Mouse (Mus musculus): ENCODE data around the gene Shroom3. TPM values are rescaled to one million over a fixed set of nuclear protein-coding genes. Genes with fewer than 3 reads are reported as not detected.

Shroom3 gene
- polyA plus RNA-seq, 1 experiment from 2014 or later: 6.2 TPM

DNA sequence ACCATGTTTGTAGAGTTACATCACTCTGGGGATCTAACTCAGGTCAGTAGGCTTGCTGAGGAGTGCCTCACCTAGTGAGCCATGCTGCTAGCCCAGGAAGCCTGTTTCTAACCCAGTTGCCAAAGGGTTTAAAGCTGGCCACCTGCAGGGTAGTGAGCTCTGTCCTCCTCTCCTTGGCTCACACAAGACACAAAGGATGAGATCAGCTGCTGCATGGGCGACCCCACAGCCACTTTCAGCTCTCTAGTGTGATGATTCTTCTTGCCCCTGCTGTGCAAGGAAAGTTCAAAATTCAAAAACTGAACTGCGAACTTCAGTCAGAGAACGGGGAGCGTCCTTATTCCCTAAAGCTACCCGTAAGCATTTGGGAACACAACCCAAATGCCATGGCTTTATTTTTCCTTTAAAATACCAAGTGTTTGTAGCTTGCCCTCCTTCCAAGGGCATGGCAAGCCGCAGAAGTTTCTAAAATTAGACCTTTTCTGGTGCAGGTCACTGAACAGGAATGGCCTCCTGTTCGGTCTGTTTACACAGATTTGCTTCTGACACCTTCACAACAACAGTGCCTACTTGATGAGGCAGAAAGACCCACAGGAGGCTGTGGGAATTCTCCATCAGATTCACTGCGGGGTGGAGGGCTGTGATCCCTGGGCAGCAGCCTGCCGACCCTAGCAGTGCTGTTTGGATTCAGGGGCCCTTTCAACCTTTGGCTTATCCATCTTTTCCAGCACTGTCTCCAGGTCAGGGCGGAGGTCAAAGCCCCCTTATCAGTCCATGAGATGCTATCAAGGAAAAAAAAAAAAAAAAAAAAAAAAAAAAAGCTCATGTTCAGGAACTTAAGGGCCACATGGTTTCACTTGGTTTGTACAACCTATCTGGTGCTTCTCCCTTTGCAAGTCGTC, 113.1 kb downstream of the Shroom3 start:
- no peaks in the 10 kb centered on the region for H3K36me3 ChIP-seq
- no peak overlapping the region for H3K4me2 ChIP-seq (replicated peaks)
- no peak for ATAC-seq (ENCODE audit: low FRiP score, low read depth)
- no peaks in the 10 kb centered on the region for H3K4me1 ChIP-seq
- no peak overlapping the region for H3K27ac ChIP-seq
- H3K27me3 ChIP-seq (replicated peaks): no peaks in the 10 kb centered on the region
- H3K4me3 ChIP-seq: no peak overlapping the region
- WGBS: 38% methylated on average over 11 of the region's 11 CpGs
- no peak overlapping the region for H3K9ac ChIP-seq
- no peaks in the 10 kb centered on the region; the same call in 1 of the 2 replicates for H3K9me3 ChIP-seq

GRCm38 (mm10) chr5:92797981-92798380, 114.7 kb downstream of the Shroom3 start:
- no peak for ATAC-seq (ENCODE audit: low FRiP score, low read depth)
- H3K4me1 ChIP-seq: no peaks in the 10 kb centered on the region
- H3K27me3 ChIP-seq (replicated peaks): no peaks in the 10 kb centered on the region
- WGBS: 77% methylated on average over 3 of the region's 3 CpGs
- H3K4me3 ChIP-seq: no peak overlapping the region
- H3K27ac ChIP-seq: no peak overlapping the region
- H3K9ac ChIP-seq: no peak overlapping the region
- no peaks in the 10 kb centered on the region for H3K36me3 ChIP-seq
- no peak overlapping the region for H3K4me2 ChIP-seq (replicated peaks)
- no peaks in the 10 kb centered on the region; the same call in 1 of the 2 replicates for H3K9me3 ChIP-seq

GRCm38 (mm10) chr5:92804379-92804778, 121.1 kb downstream of the Shroom3 start:
- Histone ChIP-seq H3K27me3 (replicated peaks) (no peaks in the 10 kb centered on the region; the same call in 1 of the 2 replicates), H3K4me2 (replicated peaks) (no peak overlapping the region), H3K27ac (no peak overlapping the region), H3K36me3 (no peaks in the 10 kb centered on the region), H3K9ac (no peak overlapping the region), H3K4me1 (peaks cover 21% of the 10 kb centered on the region; the same call in 1 of the 2 replicates), H3K9me3 (no peaks in the 10 kb centered on the region), H3K4me3 (no peak overlapping the region)
- 29% methylated on average over 7 of the region's 7 CpGs for WGBS
- ATAC-seq (ENCODE audit: low FRiP score, low read depth): no peak

GRCm38 (mm10) chr5:92808503-92809415, 125.5 kb downstream of the Shroom3 start:
- WGBS: 3% methylated on average over 28 of the region's 28 CpGs
- Histone ChIP-seq H3K4me3 (peak overlapping the region; percentile 33), H3K9me3 (no peaks in the 10 kb centered on the region), H3K36me3 (no peaks in the 10 kb centered on the region), H3K4me2 (replicated peaks) (peak overlapping the region; percentile 67), H3K9ac (peak overlapping the region; percentile 33; the same call in 1 of the 2 replicates), H3K27me3 (replicated peaks) (no peaks in the 10 kb centered on the region; the same call in 1 of the 2 replicates), H3K27ac (no peak overlapping the region; the same call in 1 of the 2 replicates), H3K4me1 (peaks cover 42% of the 10 kb centered on the region)
- peak; percentile 69 for ATAC-seq (ENCODE audit: low FRiP score, low read depth)

- no peak overlapping the region; the same call in 1 of the 2 replicates for H3K27ac ChIP-seq
- no peaks in the 10 kb centered on the region for H3K36me3 ChIP-seq
- peak overlapping the region; percentile 67 for H3K4me2 ChIP-seq (replicated peaks)
- peaks cover 36% of the 10 kb centered on the region for H3K4me1 ChIP-seq
- no peaks in the 10 kb centered on the region for H3K9me3 ChIP-seq
- no peak for ATAC-seq (ENCODE audit: low FRiP score, low read depth)
- peak overlapping the region; percentile 33; the same call in 1 of the 2 replicates for H3K9ac ChIP-seq
- no peaks in the 10 kb centered on the region; the same call in 1 of the 2 replicates for H3K27me3 ChIP-seq (replicated peaks)
- H3K4me3 ChIP-seq: peak overlapping the region; percentile 33
- 18% methylated on average over 13 of the region's 13 CpGs for WGBS
Measured at GRCm38 (mm10) chr5:92809416-92809750, 126.1 kb downstream of the Shroom3 start.

DNA sequence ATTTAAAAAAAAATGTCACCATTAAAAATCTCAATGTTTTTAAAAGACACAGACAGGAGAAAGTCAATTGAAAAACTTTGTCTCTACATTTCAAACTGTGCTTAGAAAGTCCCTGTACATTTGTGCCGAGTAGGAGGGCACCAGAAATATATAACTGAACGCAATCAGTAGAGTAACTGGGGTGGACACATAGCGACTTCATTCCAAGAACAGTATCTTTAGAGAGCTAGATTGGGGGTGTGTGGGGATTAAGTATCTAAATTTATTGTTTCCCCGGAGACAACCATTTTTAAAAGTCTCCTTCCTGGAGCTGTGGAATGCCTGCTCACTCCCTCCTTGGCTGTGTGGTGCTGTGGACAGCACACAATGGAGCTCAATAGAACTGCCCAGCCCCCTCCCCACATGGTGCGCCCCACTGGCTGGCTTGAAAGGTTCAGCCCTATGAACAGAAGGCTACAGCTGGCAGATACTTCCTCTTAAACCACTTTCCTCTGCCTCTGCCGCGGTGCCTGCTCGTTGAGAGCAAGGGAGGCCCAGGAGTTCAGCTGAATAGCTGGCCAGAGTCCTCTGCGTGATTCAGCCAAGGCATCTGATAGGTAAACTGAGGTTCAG, 127.8 kb downstream of the Shroom3 start:
- ATAC-seq (ENCODE audit: low FRiP score, low read depth): peak; percentile 60

GRCm38 (mm10) chr5:92811761-92812160, 128.5 kb downstream of the Shroom3 start:
- H3K4me1 ChIP-seq: peaks cover 35% of the 10 kb centered on the region
- no peaks in the 10 kb centered on the region for H3K9me3 ChIP-seq
- no peak for ATAC-seq (ENCODE audit: low FRiP score, low read depth)
- no peaks in the 10 kb centered on the region; the same call in 1 of the 2 replicates for H3K27me3 ChIP-seq (replicated peaks)
- H3K9ac ChIP-seq: no peak overlapping the region
- no peak overlapping the region for H3K27ac ChIP-seq
- 34% methylated on average over 7 of the region's 7 CpGs for WGBS
- no peaks in the 10 kb centered on the region for H3K36me3 ChIP-seq
- H3K4me2 ChIP-seq (replicated peaks): 0 out of 2 replicates have a peak overlapping the region, but pooled peaks have one; percentile 31
- H3K4me3 ChIP-seq: no peak overlapping the region

More for the DNA sequence above, 127.8 kb downstream of the Shroom3 start:
- H3K4me2 ChIP-seq (replicated peaks): peak overlapping the region; percentile 31
- H3K9me3 ChIP-seq: no peaks in the 10 kb centered on the region
- H3K27me3 ChIP-seq (replicated peaks): no peaks in the 10 kb centered on the region; the same call in 1 of the 2 replicates
- H3K4me3 ChIP-seq: no peak overlapping the region
- 9% methylated on average over 9 of the region's 9 CpGs for WGBS
- H3K27ac ChIP-seq: no peak overlapping the region
- no peaks in the 10 kb centered on the region for H3K36me3 ChIP-seq
- no peak overlapping the region for H3K9ac ChIP-seq
- H3K4me1 ChIP-seq: peaks cover 35% of the 10 kb centered on the region

DNA sequence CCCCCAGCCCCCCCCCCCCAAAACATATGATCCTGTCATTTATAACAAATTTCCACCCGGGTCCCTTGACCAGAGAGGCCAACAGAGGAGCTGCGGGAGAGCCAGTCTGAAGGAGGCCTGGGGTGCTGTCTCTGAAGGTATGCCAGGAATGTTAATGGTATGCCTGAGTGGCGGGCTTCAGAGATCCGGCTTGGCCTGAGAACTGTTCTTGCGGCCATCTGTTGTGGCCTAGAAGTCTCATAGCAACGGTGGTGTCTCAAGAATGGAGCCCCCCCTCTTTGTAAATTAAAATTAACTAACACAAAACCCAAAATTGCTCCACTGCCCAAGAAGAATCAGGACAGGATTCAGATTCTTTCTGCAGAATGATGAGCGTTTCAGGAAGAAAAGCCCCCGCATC, 129.7 kb downstream of the Shroom3 start:
- no peaks in the 10 kb centered on the region; the same call in 1 of the 2 replicates for H3K27me3 ChIP-seq (replicated peaks)
- ATAC-seq (ENCODE audit: low FRiP score, low read depth): no peak
- no peak overlapping the region for H3K4me3 ChIP-seq
- H3K36me3 ChIP-seq: no peaks in the 10 kb centered on the region
- no peak overlapping the region for H3K9ac ChIP-seq
- peaks cover 35% of the 10 kb centered on the region for H3K4me1 ChIP-seq
- no peak overlapping the region for H3K4me2 ChIP-seq (replicated peaks)
- no peaks in the 10 kb centered on the region for H3K9me3 ChIP-seq
- H3K27ac ChIP-seq: no peak overlapping the region
- WGBS: 5% methylated on average over 8 of the region's 8 CpGs

DNA sequence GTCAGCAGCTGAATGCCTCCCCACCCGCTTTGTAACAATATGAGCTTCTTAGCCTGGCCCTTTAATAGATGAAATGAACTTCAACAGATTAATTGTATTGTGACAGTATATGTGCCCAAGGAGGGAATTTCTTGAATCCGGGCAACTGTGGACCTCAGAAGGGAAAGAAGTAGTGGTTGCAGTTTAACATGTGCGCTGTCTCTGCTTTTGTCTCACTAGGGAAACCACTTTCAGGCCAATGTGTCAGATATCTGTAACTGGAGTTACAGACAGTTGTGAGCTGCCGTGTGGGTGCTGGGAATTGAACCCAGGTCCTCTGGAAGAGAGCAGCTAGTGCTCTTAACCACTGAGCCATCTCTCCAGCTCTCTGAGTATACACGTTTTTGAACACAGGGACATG, 130.3 kb downstream of the Shroom3 start:
- no peak overlapping the region for H3K4me2 ChIP-seq (replicated peaks)
- WGBS: 73% methylated on average over 5 of the region's 5 CpGs
- peaks cover 28% of the 10 kb centered on the region for H3K4me1 ChIP-seq
- H3K27ac ChIP-seq: no peak overlapping the region
- H3K9me3 ChIP-seq: no peaks in the 10 kb centered on the region
- H3K36me3 ChIP-seq: no peaks in the 10 kb centered on the region
- H3K27me3 ChIP-seq (replicated peaks): no peaks in the 10 kb centered on the region; the same call in 1 of the 2 replicates
- ATAC-seq (ENCODE audit: low FRiP score, low read depth): no peak
- no peak overlapping the region for H3K9ac ChIP-seq
- no peak overlapping the region for H3K4me3 ChIP-seq

DNA sequence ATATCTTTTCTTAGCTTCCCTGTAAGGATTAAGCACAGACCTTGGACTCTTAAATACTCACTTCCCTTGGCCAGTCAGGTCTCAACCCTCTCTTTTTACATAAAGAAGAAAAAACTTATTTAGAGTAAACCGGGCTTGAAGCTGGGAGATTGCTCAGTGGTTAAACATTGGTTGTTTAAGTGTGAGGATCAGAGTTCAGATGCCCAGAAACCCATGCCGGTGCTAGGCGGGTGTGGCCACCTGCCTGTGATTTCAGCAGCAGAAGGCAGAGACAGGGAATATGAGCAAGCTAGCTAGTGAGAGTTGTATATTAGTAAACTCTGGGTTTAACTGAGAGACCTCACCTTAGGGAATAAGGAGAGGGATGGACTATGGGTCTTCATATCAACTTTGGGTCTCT, 131.4 kb downstream of the Shroom3 start:
- WGBS: 92% methylated on average over 3 of the region's 3 CpGs
- no peak overlapping the region for H3K9ac ChIP-seq
- no peak overlapping the region for H3K4me2 ChIP-seq (replicated peaks)
- no peak for ATAC-seq (ENCODE audit: low FRiP score, low read depth)
- no peak overlapping the region for H3K4me3 ChIP-seq
- no peak overlapping the region for H3K27ac ChIP-seq
- peaks cover 18% of the 10 kb centered on the region for H3K4me1 ChIP-seq
- H3K9me3 ChIP-seq: no peaks in the 10 kb centered on the region
- no peaks in the 10 kb centered on the region for H3K36me3 ChIP-seq
- no peaks in the 10 kb centered on the region for H3K27me3 ChIP-seq (replicated peaks)

DNA sequence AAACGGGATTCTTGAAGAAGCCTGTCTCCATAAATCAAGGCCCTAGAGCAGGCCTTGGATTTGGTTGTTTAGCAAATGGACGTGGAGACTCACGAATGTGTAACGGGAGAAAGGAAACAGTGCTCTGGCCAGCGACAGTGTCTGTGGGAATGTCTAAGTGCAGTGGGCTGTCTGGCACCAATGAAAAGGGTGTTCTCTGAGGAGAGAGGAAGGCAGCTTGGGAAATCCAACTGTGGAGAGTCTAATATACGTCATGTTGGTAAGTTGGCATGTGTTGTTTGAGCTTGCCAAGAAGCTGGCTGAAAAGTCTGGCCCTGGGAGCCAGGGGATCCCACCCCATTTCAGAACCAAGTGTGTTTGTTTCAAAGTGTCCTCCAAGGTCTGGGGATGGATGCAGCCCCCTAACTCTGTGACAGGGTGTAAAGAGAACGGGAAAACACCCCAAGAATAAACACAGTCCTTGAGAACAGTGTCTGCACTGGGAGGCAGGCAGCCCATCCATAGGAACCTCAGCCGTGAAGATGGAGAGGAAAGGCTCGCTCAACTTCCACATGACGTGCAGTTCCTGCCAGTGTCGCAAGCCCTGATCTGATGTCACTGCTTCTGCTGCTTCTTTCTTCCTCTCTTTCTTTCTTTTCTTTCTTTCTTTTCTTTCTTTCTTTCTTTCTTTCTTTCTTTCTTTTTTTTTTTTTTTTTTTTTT, 134.0 kb downstream of the Shroom3 start:
- Histone ChIP-seq H3K27me3 (replicated peaks) (no peaks in the 10 kb centered on the region), H3K27ac (0 out of 2 replicates have a peak overlapping the region, but pooled peaks have one; percentile 15), H3K9ac (no peak overlapping the region), H3K36me3 (no peaks in the 10 kb centered on the region), H3K4me1 (peaks cover 5% of the 10 kb centered on the region; the same call in 1 of the 2 replicates), H3K4me2 (replicated peaks) (no peak overlapping the region), H3K9me3 (no peaks in the 10 kb centered on the region), H3K4me3 (no peak overlapping the region)
- peak; percentile 85 for ATAC-seq (ENCODE audit: low FRiP score, low read depth)
- WGBS: 46% methylated on average over 11 of the region's 11 CpGs
